Mouse (Mus musculus) liver (tissue): Measurements from ENCODE around the gene Kat8.
"Not testable (repeated sequence)": the region's sequence is repeated elsewhere in the genome, so short reads cannot be mapped to it uniquely, and the experiment has no call there.

Source experiments
- DNase-seq: peaks from one replicate; pipeline ENCODE4 v3.0.0-alpha.2; 2020; ENCODE audit warnings: mixed read lengths

The Kat8 gene

DNA sequence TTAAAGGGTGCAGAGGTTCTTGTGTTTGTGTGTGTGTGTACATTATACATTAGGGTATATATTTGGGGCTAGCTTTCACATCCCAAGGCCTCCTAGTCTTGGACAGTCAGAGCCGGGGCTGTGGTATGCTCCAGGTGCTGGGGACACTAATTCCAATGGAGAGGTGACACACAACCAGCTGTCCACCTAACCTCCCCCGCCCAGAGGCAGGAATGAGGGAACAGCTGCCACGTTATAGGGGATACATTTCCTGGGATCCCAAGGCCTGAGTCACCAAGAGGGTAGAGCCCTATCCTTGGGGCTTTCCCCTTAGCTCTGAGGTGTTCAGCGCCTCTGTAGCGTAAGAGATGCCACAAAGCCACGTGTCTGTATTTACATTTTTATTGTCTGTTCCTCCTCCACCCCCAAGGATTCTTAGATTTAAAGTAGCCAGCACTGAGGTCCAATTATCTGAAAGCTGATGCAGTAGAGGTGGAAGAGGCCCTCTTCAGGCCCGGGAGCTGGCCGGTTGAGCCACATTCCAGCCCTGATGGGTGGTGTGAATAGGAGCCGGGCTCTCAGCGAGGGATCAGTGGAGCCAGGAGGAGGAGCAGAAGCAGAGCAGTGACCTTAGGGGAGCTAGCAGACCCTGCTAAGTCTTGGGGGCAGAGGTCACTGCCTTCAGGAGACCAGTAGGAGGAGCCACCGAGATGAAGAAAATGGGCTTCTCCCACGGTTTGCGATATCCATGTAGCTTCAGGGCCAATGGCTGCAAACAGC, 20.1 kb downstream of the Kat8 start:
- no peak for DNase-seq

DNA sequence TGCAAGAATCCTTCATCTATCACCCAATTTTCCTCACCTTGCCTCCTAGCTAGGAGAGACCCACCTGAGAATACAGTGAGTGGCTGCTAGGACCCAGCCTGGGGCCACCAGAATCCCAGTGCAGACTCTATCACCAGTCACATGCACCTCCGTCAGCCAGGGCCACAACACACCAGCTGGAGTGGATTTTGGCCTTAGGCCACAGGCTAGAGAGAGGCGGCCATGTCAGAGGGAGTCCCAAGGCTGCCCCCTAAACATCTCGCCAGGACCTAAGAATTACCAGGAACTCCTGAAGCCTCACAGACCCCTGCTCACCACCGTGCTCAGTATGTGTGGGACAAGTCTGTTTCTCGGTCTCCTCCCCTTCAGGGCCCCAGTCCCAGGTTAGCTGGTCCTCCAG, 21.8 kb downstream of the Kat8 start:
- no peak for DNase-seq

DNA sequence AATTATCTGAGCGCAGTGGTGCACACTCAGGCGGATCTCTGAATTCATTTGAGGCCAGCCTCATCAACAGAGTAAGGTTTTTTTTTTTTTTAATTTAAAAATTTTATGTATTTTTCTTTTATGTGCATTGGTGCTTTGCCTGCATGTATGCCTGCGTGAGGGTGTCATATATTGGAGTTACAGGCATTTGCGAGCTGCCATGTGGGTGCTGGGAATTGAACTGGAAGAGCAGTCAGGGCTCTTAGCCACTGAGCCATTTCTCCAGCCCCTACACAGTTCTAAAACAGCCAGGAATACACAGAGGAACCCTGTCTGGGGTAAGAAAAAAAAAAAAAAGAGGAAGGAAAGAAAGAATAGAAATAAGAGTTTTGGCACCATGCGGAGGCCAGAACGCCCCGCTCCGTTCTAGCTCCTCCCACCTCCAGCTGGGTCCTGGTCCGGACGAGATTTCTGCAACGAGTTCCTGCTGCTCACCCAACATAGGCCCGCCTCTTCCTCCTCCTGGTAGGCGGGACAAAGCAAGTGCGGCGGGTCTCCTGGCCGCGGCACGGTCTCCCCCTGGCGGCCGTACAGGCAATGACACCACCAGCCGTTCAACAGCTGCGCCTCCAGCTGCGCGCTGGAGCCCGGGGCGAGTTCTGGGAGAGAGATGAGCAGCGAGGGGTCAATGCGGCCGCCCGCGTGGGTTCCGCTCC, 22.9 kb downstream of the Kat8 start:
- DNase-seq = peak; percentile 95

DNA sequence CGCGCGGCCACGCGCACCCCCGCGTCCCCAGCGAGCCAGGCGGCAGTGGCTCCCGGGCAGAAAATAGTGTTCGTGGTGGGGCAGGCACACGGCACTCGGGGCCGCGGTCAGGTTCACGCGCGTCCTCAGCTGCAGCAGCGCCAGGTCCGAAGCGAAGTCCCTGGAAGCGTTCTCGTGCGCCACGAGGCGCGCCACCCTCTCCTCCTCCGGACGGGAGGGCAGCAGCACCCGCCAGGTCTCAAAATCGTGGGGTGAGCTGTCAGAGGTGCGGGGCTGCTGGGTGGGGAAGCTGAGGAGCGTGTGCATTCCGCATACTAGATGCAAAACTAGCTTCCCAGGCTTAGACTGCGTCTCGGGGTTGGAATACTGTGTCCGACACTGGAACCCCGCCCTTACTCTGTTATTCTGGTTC, 23.4 kb downstream of the Kat8 start:
- peak; percentile 31 for DNase-seq

- no peak for DNase-seq
These were observed 24.0 kb downstream of the Kat8 start for GRCm38 (mm10) chr7:127936216-127936884.

DNA sequence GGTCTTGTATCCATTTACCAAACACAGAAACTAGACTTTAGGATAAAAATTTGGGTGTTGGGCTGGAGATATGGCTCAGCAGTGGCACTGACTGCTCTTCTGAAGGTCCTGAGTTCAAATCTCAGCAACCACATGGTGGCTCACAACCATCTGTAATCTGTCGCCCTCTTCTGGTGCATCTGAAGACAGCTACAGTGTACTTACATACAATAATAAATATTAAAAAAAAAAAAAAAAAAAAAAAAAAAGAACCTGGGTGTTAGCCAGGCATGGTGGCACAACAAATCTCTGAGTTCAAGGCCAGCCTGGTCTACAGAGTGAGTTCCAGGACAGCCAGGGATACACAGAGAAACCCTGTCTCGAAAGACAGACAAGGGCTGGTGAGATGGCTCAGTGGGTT, 29.8 kb downstream of the Kat8 start:
- not testable (repeated sequence) for DNase-seq

DNA sequence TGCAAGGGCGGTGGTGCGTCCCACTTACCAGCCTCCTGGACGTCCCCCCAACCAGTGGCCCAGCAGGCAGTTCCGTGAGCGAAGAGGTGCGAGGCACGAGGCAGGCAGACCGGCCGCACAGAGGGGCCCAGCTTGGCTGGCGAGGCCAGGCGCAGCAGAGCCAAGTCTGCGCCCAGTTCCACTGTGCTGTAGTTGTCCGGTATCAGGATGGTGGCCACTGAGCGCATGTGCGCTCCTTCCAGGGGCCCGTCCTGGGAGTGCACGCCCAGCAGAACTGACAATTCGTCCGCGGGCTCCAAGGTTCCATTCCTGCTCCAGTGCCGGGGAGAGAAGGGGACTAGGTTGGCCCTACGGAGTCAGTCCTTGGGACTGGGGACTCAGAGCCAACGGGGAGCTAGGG, 32.3 kb downstream of the Kat8 start:
- no peak for DNase-seq

- DNase-seq = no peak
These were observed 34.2 kb downstream of the Kat8 start, which contains the start of gene Prss36 for GRCm38 (mm10) chr7:127946470-127947023. Gene Prss36 (minus strand): TSS chr7:127946725.

- no peak for DNase-seq
These were observed 40.7 kb downstream of the Kat8 start for GRCm38 (mm10) chr7:127952864-127953581.

DNA sequence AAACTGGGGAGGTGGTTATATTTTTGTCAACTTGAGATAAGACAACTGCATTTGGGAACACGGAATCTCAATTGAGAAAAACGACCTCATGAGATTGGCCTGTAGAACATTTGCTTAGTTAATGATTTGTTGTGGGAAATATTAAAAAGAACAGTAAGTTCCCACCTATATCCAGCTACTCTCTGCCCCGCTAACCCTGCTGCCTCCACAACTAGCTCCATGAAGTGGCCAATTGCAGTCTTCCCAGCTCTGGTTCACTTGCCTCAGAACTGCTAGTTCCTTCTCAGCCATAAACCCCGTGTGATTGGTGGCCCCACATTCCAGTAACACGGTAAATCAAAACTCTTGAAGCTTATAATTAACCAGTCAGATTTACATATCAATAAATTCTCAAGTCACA, 47.0 kb downstream of the Kat8 start:
- no peak for DNase-seq

DNA sequence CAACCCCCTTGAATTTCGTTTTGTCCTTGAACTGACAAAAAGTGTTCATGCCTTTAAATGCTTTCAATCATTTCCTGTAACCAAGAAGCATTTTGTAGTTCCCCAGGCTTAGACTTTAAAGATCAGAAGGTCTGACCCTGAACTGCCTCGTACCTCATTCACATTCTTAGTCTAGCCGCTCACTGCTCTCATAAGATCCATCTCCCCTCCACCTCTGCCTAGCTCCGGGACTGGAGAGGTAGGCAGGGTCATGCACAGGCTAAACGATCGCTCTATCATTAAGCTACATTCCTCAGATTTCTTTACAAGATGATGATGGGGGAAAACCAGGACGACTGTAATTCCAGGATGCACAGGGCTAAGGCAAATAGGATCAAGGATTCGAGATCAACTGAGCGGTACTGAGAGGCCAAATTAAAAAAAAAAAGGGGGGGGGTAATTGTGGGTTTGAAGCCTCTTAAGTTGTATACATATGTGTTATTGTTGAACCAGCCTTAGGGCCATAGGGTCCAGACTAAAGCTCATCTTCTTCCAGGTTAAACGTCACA, 54.1 kb downstream of the Kat8 start:
- no peak for DNase-seq

GRCm38 (mm10) chr7:127967004-127967921, 54.9 kb downstream of the Kat8 start, which contains the start of gene Fus:
Gene Fus (plus strand): TSS chr7:127967457.
- peak; percentile 95 for DNase-seq

- peak; percentile 84 for DNase-seq
These were observed 55.9 kb downstream of the Kat8 start for GRCm38 (mm10) chr7:127967922-127968828.

DNA sequence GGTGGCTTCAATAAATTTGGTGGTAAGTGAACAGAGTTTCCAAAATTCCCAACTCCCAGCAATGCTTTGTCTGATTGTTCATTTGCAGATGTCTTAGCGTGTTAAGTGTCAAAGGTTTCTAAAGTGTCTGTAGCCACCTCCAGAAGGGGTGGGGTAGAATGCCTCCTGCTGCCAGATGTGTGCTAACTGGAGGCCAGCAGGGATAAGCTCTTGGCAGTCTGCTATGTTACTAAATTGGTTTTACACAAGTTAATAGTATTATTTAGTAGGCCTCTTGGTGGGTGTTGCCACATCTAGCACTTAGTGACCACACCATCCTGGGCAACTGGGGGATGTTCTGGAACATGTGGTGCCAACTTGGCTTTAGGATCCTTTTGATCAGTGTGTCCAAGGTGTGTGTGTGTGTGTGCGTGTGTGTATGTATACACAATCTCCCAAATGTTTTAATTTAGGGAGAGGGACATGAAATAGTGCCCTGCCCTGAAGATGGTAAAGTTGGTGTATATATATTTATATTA, 62.2 kb downstream of the Kat8 start:
- DNase-seq = no peak
